Mouse (Mus musculus): Measurements from ENCODE around the gene Vamp2. TPM values are rescaled to one million over a fixed set of nuclear protein-coding genes. Genes with fewer than 3 reads are reported as not detected.

Gene Vamp2
- 10 to 100 TPM; 59.6 to 65.7 TPM for total RNA-seq (2021)

GRCm38 (mm10) chr11:69088103-69088855, at the start of gene Vamp2:
TSS of gene Vamp2 (plus strand) at chr11:69088490.
- intact Hi-C loops (cut with DNase I): loop anchor here (2.0 kb wide), 1 partner anchor 17 kb away; the partner anchor contains the start of gene Tmem107
- DNase-seq (ENCODE audit: low spot score): peak; percentile 85

- DNase-seq (ENCODE audit: low spot score): peak; percentile 52
- intact Hi-C loops (cut with DNase I): no loop called here
Observed at GRCm38 (mm10) chr11:69045531-69046394, 42.5 kb upstream of the Vamp2 start, which contains the start of gene Aurkb. TSS of gene Aurkb (plus strand) at chr11:69045647.

GRCm38 (mm10) chr11:69046395-69046774, 41.9 kb upstream of the Vamp2 start:
- DNase-seq (ENCODE audit: low spot score): no peak
- intact Hi-C loops (cut with DNase I): no loop called here

GRCm38 (mm10) chr11:69047592-69047991, 40.7 kb upstream of the Vamp2 start:
- intact Hi-C loops (cut with DNase I): no loop called here
- DNase-seq (ENCODE audit: low spot score): no peak

GRCm38 (mm10) chr11:69048151-69048550, 40.1 kb upstream of the Vamp2 start:
- DNase-seq (ENCODE audit: low spot score): no peak
- intact Hi-C loops (cut with DNase I): no loop called here

- intact Hi-C loops (cut with DNase I): no loop called here
- no peak for DNase-seq (ENCODE audit: low spot score)
Observed at GRCm38 (mm10) chr11:69050748-69051147, 37.5 kb upstream of the Vamp2 start.

- intact Hi-C loops (cut with DNase I): no loop called here
- no peak for DNase-seq (ENCODE audit: low spot score)
Observed at GRCm38 (mm10) chr11:69051771-69052170, 36.5 kb upstream of the Vamp2 start.

GRCm38 (mm10) chr11:69052824-69053421, 35.4 kb upstream of the Vamp2 start:
- intact Hi-C loops (cut with DNase I): no loop called here
- no peak for DNase-seq (ENCODE audit: low spot score)

- no peak for DNase-seq (ENCODE audit: low spot score)
- intact Hi-C loops (cut with DNase I): no loop called here
Observed at GRCm38 (mm10) chr11:69053848-69054247, 34.4 kb upstream of the Vamp2 start.

- DNase-seq (ENCODE audit: low spot score): no peak
- intact Hi-C loops (cut with DNase I): no loop called here
Observed at GRCm38 (mm10) chr11:69058265-69058664, 30.0 kb upstream of the Vamp2 start.

GRCm38 (mm10) chr11:69058729-69059356, 29.4 kb upstream of the Vamp2 start:
- DNase-seq (ENCODE audit: low spot score): no peak
- intact Hi-C loops (cut with DNase I): no loop called here

- peak; percentile 98 for DNase-seq (ENCODE audit: low spot score)
- intact Hi-C loops (cut with DNase I): no loop called here
Observed at GRCm38 (mm10) chr11:69059357-69059974, 28.8 kb upstream of the Vamp2 start, which contains the start of gene Borcs6. TSS of gene Borcs6 (plus strand) at chr11:69059717.

GRCm38 (mm10) chr11:69059975-69060411, 28.3 kb upstream of the Vamp2 start:
- DNase-seq (ENCODE audit: low spot score): no peak
- intact Hi-C loops (cut with DNase I): loop anchor here (10.0 kb wide), 1 partner anchor 185 kb away; no protein-coding TSS in a partner anchor

GRCm38 (mm10) chr11:69060448-69061254, 27.6 kb upstream of the Vamp2 start:
- no peak for DNase-seq (ENCODE audit: low spot score)
- intact Hi-C loops (cut with DNase I): loop anchor here (10.0 kb wide), 1 partner anchor 184 kb away; no protein-coding TSS in a partner anchor

- intact Hi-C loops (cut with DNase I): loop anchor here (10.0 kb wide), 1 partner anchor 183 kb away; no protein-coding TSS in a partner anchor
- no peak for DNase-seq (ENCODE audit: low spot score)
Observed at GRCm38 (mm10) chr11:69061255-69061912, 26.9 kb upstream of the Vamp2 start.

GRCm38 (mm10) chr11:69062194-69062760, 26.0 kb upstream of the Vamp2 start:
- DNase-seq (ENCODE audit: low spot score): peak; percentile 44
- intact Hi-C loops (cut with DNase I): loop anchor here (10.0 kb wide), 1 partner anchor 183 kb away; no protein-coding TSS in a partner anchor

- intact Hi-C loops (cut with DNase I): loop anchor here (1.0 to 10.0 kb wide), 3 partner anchors 21 to 182 kb away; no protein-coding TSS in a partner anchor
- DNase-seq (ENCODE audit: low spot score): peak; percentile 89
Observed at GRCm38 (mm10) chr11:69062761-69063224, 25.5 kb upstream of the Vamp2 start.
